Mouse (Mus musculus): ENCODE results near the gene Sh3rf1.

Gene Sh3rf1

DNA sequence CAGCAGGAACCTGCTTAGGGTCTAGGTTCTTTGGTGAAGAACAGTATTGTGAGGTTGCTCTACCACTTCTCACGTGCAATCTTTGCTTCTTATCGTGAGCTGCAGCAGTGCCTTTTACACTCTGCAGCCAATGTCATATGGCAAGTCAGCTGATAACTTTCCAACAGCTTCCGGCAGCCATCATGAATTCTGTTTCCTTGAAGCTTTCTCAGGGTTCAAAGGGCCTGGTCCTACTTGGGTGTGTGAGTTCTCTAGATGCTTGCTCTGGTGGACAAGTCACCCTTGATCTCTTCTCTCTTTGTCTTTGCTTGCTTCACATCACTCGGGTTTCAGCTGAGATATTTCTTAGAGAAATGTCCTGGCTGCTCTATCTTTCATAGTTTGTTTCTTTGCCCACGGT is 211.8 kb downstream of the Sh3rf1 start:
- DNase-seq = no peak

DNA sequence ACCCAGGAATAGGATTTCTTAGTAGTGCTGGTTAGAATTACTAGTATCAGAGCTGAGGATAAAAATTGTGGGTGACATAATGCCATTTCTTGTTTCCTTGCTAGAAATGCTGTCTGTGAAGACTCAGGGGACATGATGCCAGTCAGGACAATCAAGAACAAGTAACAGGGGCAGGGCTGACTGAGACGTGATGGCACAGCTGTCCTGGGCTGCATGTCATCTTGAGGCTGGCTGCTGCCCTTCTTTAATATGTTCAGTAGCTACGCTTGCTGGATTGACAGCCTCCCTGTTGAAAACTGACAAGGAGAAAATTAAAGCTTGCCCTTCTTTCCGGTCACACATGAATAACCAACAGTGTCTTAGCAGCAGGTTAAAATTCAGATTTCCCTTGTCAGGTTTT is 212.5 kb downstream of the Sh3rf1 start:
- peak; percentile 28 for DNase-seq

DNA sequence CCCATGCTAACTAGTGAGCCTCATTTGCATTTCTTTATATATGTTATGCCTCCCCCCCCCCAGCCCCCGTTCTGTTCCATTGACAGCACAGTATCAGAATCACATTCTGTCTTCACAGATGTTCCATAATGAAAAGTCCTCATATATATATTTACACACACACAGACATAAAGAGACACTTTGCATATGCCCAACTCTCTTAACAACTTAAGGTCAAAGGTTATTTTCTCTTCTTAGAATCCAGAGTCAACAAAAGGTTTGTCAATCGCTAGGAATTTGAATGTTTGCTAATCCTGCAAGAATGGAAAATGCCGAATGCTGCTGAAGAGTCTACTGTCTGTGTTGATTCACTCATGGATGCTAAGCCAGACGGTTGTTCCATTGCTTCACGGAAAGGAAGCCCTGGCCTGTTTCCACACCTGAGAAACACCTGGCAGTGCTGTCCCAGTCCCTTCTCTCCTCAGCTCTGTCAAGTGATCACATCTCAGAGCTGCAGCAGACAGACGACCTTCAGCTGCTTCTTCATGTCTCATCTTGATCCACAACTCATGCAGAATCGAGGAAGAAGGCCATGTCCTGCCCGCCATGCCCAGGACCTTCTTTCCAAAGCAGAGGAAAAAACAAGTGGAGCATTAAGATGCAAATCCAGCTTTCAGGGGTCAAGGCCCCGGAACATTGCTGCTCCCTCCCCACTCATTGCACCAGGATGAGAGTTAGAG is 213.1 kb downstream of the Sh3rf1 start:
- DNase-seq = no peak

DNA sequence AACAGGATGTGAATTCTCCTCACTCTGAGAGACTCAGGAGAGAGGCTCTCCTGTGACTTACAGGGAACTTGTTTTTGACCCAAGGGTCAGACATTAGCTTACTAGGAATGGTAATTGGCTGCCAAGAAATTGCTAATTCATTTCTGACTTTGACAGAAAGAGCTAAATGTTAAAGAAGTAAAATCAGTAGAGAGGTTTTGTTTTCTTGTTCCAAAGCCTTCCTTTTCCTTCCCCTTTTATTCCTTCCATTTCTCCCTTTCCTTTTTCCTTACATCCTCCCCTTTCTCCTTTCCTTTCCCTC is 213.6 kb downstream of the Sh3rf1 start:
- DNase-seq = no peak

DNA sequence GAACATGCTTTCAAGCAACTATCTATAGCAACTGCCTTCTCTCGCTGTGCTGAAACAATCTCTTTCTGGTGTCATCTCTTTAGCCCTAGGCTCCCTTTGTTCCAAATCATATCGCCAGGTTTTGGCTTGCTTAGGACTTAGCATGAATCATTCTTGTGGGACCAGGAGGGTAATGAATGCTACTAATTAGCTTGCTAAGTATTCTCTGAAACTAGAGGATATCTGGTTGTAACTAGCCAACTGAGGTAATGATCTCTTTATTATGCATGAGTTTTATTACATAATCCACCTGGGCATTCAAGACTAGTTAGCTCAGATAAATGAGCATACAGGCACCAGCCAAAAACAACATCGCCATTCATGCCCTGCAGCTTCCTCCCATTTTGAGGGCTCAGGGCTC is 219.3 kb downstream of the Sh3rf1 start:
- no peak for DNase-seq

DNA sequence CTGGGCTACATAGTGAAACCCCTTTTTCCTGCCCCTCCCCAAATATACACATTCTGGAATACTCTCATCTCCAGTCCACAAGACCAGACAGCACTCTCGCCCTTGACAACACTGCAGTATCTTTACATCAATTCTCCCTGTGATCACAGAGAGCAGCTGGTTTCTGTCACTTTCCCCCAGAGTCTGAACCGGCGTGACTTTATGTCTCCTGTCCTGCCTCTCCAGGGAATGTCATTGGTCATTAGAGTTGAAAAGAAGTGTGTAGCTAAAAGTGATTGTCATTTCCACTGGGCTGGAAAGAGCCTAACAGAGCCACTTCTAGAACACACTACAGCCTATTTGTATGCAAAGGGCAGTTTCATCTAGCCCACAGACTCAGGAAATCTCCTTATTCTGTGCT is 220.7 kb downstream of the Sh3rf1 start:
- DNase-seq = peak; percentile 62

Data from retina, postnatal 1 day (tissue).